Mouse (Mus musculus): ENCODE measurements around the gene Dcaf5. TPM values are rescaled to one million over a fixed set of nuclear protein-coding genes. Genes with fewer than 3 reads are reported as not detected.

Gene Dcaf5
- total and polyA plus RNA-seq, 2 experiments, result 7.7 to 19.1 TPM

DNA sequence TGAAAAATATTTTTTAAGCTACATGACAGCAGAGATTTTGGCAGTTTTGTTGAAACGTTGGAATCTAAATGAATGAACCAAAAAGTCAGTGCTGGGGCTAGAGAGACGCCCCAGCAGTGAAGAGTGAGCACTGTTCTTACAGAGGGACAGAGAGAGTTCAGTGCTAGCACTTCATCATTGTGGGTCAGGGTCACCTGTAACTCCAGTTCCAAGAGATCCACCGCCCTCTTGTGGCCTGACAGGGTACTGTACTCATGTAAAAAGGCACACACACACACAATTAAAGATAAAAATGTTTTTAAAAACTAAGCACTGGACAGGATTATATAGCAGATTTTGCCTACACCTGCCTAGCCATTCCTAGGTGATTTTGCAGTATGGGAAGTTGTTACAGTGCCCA is 29.8 kb downstream of the Dcaf5 start:
- Histone ChIP-seq H3K4me1 (ENCODE audit: control insufficient read depth, insufficient read depth, low read length) (no peaks in the 10 kb centered on the region), H3K9ac (ENCODE audit: low read depth, low read length) (no peak overlapping the region), H3K36me3 (ENCODE audit: control insufficient read depth, insufficient read depth, low read length) (peaks cover 24% of the 10 kb centered on the region), H3K27me3 (ENCODE audit: control insufficient read depth, insufficient read depth, low read length) (no peaks in the 10 kb centered on the region), H3K4me3 (ENCODE audit: insufficient read depth, low read depth, low read length) (no peak overlapping the region), H3K27ac (replicated peaks; ENCODE audit: insufficient read depth, low read depth, low read length) (no peak overlapping the region), H3K79me2 (ENCODE audit: control insufficient read depth, insufficient read depth, low read length) (peaks cover 4% of the 10 kb centered on the region; the same call in 1 of the 2 replicates)
- TF ChIP-seq CTCF (IDR thresholded peaks at IDR 0.05; ENCODE audit: low read depth, low read length) (peak; percentile 60), POLR2A (IDR thresholded peaks at IDR 0.05; ENCODE audit: extremely low read depth, insufficient read depth, low read length) (no peak)
- WGBS, result 48% methylated on average over 3 of the region's 3 CpGs
- DNase-seq (ENCODE audit: extremely low read depth, low read depth, low spot score), result peak; percentile 45

GRCm38 (mm10) chr12:80404139-80404538 is 32.3 kb downstream of the Dcaf5 start:
- 94% methylated on average over 6 of the region's 6 CpGs for WGBS
- Histone ChIP-seq H3K4me1 (ENCODE audit: control insufficient read depth, insufficient read depth, low read length) (no peaks in the 10 kb centered on the region; the same call in none of the 2 replicates), H3K9ac (ENCODE audit: low read depth, low read length) (no peak overlapping the region), H3K36me3 (ENCODE audit: control insufficient read depth, insufficient read depth, low read length) (peaks cover 34% of the 10 kb centered on the region), H3K4me3 (ENCODE audit: insufficient read depth, low read depth, low read length) (no peak overlapping the region), H3K27me3 (ENCODE audit: control insufficient read depth, insufficient read depth, low read length) (no peaks in the 10 kb centered on the region), H3K27ac (replicated peaks; ENCODE audit: insufficient read depth, low read depth, low read length) (no peak overlapping the region), H3K79me2 (ENCODE audit: control insufficient read depth, insufficient read depth, low read length) (peaks cover 10% of the 10 kb centered on the region; the same call in 1 of the 2 replicates)
- TF ChIP-seq CTCF (IDR thresholded peaks at IDR 0.05; ENCODE audit: low read depth, low read length), result no peak
- no peak for TF ChIP-seq POLR2A (IDR thresholded peaks at IDR 0.05; ENCODE audit: extremely low read depth, insufficient read depth, low read length)
- DNase-seq (ENCODE audit: extremely low read depth, low read depth, low spot score), result no peak

DNA sequence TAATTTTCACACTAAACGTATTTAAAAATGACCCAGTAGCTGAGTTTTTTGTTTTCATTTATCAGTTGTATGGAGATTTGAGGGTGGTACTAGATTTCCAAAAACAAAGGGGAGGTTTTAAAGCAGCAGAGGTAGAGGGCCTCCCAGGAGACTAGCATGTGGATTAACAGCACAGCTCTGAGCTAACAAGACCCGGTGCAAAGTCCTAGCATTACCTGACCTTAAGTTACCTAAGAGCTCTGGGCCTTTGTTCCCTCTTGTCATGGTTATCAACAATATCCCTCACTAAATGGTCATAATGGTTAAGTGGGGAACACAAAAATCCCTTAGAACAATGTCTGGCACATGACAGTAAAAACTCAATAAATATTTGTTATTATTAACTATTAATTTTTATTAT is 37.3 kb downstream of the Dcaf5 start:
- H3K79me2 ChIP-seq (ENCODE audit: control insufficient read depth, insufficient read depth, low read length), result peaks cover 10% of the 10 kb centered on the region; the same call in 1 of the 2 replicates
- DNase-seq (ENCODE audit: extremely low read depth, low read depth, low spot score), result peak; percentile 81
- 59% methylated on average over 2 of the region's 2 CpGs for WGBS

DNA sequence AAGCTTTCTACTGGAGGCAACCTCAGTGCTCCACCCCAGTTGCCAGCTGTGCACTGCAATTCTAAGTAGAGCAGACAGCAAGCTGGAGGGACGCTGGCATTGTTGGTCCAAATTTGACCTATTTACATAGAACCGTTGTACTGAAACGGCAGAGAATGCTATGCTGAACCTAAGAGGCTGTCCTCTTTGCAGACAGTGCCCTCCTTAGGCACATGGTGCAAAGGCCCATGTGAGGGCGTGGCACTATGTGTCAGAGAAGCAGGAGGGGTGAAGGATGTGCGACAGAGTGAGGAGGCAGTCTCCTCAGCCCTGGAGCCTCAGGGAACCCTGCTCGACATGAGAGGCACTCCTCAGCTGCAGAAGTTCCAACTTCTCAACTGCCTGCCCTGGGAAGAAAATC is 40.0 kb downstream of the Dcaf5 start:
- Histone ChIP-seq H3K9ac (ENCODE audit: low read depth, low read length) (no peak overlapping the region), H3K4me1 (ENCODE audit: control insufficient read depth, insufficient read depth, low read length) (no peaks in the 10 kb centered on the region; the same call in none of the 2 replicates), H3K4me3 (ENCODE audit: insufficient read depth, low read depth, low read length) (no peak overlapping the region), H3K36me3 (ENCODE audit: control insufficient read depth, insufficient read depth, low read length) (peaks cover 60% of the 10 kb centered on the region), H3K27ac (replicated peaks; ENCODE audit: insufficient read depth, low read depth, low read length) (no peak overlapping the region), H3K79me2 (ENCODE audit: control insufficient read depth, insufficient read depth, low read length) (peaks cover 10% of the 10 kb centered on the region; the same call in 1 of the 2 replicates), H3K27me3 (ENCODE audit: control insufficient read depth, insufficient read depth, low read length) (no peaks in the 10 kb centered on the region)
- TF ChIP-seq CTCF (IDR thresholded peaks at IDR 0.05; ENCODE audit: low read depth, low read length) (no peak), POLR2A (IDR thresholded peaks at IDR 0.05; ENCODE audit: extremely low read depth, insufficient read depth, low read length) (no peak)
- 63% methylated on average over 6 of the region's 6 CpGs for WGBS
- no peak for DNase-seq (ENCODE audit: extremely low read depth, low read depth, low spot score)

More for the DNA sequence above, 37.3 kb downstream of the Dcaf5 start:
- TF ChIP-seq POLR2A (IDR thresholded peaks at IDR 0.05; ENCODE audit: extremely low read depth, insufficient read depth, low read length) (no peak), CTCF (IDR thresholded peaks at IDR 0.05; ENCODE audit: low read depth, low read length) (no peak)
- Histone ChIP-seq H3K27me3 (ENCODE audit: control insufficient read depth, insufficient read depth, low read length) (no peaks in the 10 kb centered on the region), H3K27ac (replicated peaks; ENCODE audit: insufficient read depth, low read depth, low read length) (no peak overlapping the region), H3K4me3 (ENCODE audit: insufficient read depth, low read depth, low read length) (no peak overlapping the region), H3K4me1 (ENCODE audit: control insufficient read depth, insufficient read depth, low read length) (no peaks in the 10 kb centered on the region; the same call in none of the 2 replicates), H3K36me3 (ENCODE audit: control insufficient read depth, insufficient read depth, low read length) (peaks cover 63% of the 10 kb centered on the region), H3K9ac (ENCODE audit: low read depth, low read length) (no peak overlapping the region)

- peaks cover 57% of the 10 kb centered on the region for H3K36me3 ChIP-seq (ENCODE audit: control insufficient read depth, insufficient read depth, low read length)
- no peak for DNase-seq (ENCODE audit: extremely low read depth, low read depth, low spot score)
These were observed 41.1 kb downstream of the Dcaf5 start for GRCm38 (mm10) chr12:80395270-80395669.

GRCm38 (mm10) chr12:80394045-80394444 is 42.4 kb downstream of the Dcaf5 start:
- TF ChIP-seq POLR2A (IDR thresholded peaks at IDR 0.05; ENCODE audit: extremely low read depth, insufficient read depth, low read length) (no peak), CTCF (IDR thresholded peaks at IDR 0.05; ENCODE audit: low read depth, low read length) (no peak)
- DNase-seq (ENCODE audit: extremely low read depth, low read depth, low spot score), result no peak
- peaks cover 64% of the 10 kb centered on the region for H3K36me3 ChIP-seq (ENCODE audit: control insufficient read depth, insufficient read depth, low read length)
- no peak overlapping the region for H3K9ac ChIP-seq (ENCODE audit: low read depth, low read length)
- no peaks in the 10 kb centered on the region for H3K4me1 ChIP-seq (ENCODE audit: control insufficient read depth, insufficient read depth, low read length)
- H3K27ac ChIP-seq (replicated peaks; ENCODE audit: insufficient read depth, low read depth, low read length), result no peak overlapping the region
- H3K4me3 ChIP-seq (ENCODE audit: insufficient read depth, low read depth, low read length), result no peak overlapping the region
- H3K79me2 ChIP-seq (ENCODE audit: control insufficient read depth, insufficient read depth, low read length), result peaks cover 4% of the 10 kb centered on the region; the same call in 1 of the 2 replicates
- H3K27me3 ChIP-seq (ENCODE audit: control insufficient read depth, insufficient read depth, low read length), result no peaks in the 10 kb centered on the region
- WGBS, result 94% methylated on average over 2 of the region's 2 CpGs

More at GRCm38 (mm10) chr12:80395270-80395669, 41.1 kb downstream of the Dcaf5 start:
- TF ChIP-seq CTCF (IDR thresholded peaks at IDR 0.05; ENCODE audit: low read depth, low read length) (no peak), POLR2A (IDR thresholded peaks at IDR 0.05; ENCODE audit: extremely low read depth, insufficient read depth, low read length) (no peak)
- Histone ChIP-seq H3K79me2 (ENCODE audit: control insufficient read depth, insufficient read depth, low read length) (peaks cover 4% of the 10 kb centered on the region; the same call in 1 of the 2 replicates), H3K9ac (ENCODE audit: low read depth, low read length) (no peak overlapping the region), H3K4me3 (ENCODE audit: insufficient read depth, low read depth, low read length) (no peak overlapping the region), H3K27me3 (ENCODE audit: control insufficient read depth, insufficient read depth, low read length) (no peaks in the 10 kb centered on the region), H3K27ac (replicated peaks; ENCODE audit: insufficient read depth, low read depth, low read length) (no peak overlapping the region), H3K4me1 (ENCODE audit: control insufficient read depth, insufficient read depth, low read length) (no peaks in the 10 kb centered on the region; the same call in 1 of the 2 replicates)
- 97% methylated on average over 4 of the region's 4 CpGs for WGBS

Data from liver, adult 2 months (tissue).